Comparison of ENCODE assay signal across 9 mouse cellular contexts in the genomic region with DNA sequence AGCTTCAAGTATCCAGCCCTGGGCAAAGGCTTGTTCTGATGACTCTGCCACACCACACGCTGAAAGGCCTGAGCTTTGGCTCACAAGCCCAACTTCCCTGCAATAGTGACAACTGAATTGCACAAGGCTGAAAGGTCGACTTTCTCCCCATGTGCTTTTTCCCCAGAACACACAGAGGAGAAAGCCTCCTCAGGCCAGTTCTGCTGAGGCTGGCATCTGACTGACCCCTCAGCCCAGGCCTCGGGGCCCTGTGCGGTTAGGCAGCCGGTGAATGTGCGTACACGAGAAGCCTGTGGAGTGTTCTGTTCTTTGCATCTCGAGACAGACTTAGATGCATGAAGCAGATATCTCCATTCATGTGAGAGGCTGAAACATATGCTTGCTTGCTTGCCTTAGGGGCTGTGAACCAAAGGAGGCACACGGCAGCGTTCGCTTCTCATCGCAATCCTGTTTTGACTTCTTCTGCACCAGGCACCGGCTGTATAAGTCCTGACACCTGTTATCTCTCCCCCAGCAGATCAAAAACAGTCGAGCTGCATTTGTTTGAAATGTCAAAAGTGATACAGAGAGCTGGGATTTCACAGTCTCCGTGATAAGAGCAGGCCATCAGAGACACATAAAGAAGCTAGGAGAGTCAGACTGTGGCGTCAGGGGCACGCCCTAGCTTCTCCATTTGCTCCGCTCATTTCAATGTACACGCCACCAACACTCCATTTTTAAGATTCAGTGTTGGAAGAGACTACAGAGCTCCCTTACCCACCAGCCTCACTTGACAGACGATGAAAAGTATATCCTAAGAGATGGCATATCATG. TPM values are rescaled to one million over a fixed set of nuclear protein-coding genes. Genes with fewer than 3 reads are reported as not detected.
DNase-seq lines count a peak whose midpoint lies in the region; ATAC-seq lines count a peak whose summit lies in the region.
"Had no signal": no experiment of that assay in that cellular context is flagged by ENCODE, and none has a peak within 500 bp of the region (broad histone marks: within the 10 kb centered on the region; RNA-seq: fewer than 3 reads in every experiment).

No protein-coding gene starts in this region.

- no peaks in the 10 kb centered on the region for H3K9me3 ChIP-seq in hindbrain, embryonic 13.5 days
- no peaks in the 10 kb centered on the region for H3K9me3 ChIP-seq in hindbrain, embryonic 11.5 days (ENCODE audit: control insufficient read depth, low read length)
- no peaks in the 10 kb centered on the region for H3K9me3 ChIP-seq in liver, embryonic 12.5 days (replicated peaks)
- H3K9me3 ChIP-seq: embryonic facial prominence, embryonic 15.5 days had no signal

- H3K36me3 ChIP-seq in hindbrain, embryonic 13.5 days, result peaks cover 8% of the 10 kb centered on the region
- no peaks in the 10 kb centered on the region for H3K36me3 ChIP-seq in hindbrain, embryonic 11.5 days (ENCODE audit: control insufficient read depth, insufficient read depth, low read length)
- no peaks in the 10 kb centered on the region for H3K36me3 ChIP-seq in liver, embryonic 12.5 days
- H3K36me3 ChIP-seq: embryonic facial prominence, embryonic 15.5 days had no signal

- H3K4me1 ChIP-seq in hindbrain, embryonic 13.5 days (replicated peaks), result peaks cover 71% of the 10 kb centered on the region
- peaks cover 4% of the 10 kb centered on the region; the same call in 1 of the 2 replicates for H3K4me1 ChIP-seq in hindbrain, embryonic 11.5 days (replicated peaks; ENCODE audit: control insufficient read depth, insufficient read depth, low read length)
- H3K4me1 ChIP-seq in liver, embryonic 12.5 days, result peaks cover 6% of the 10 kb centered on the region; the same call in 1 of the 2 replicates

- H3K4me3 ChIP-seq in hindbrain, embryonic 13.5 days, result peak overlapping the region; percentile 55
- H3K4me3 ChIP-seq in hindbrain, embryonic 11.5 days (ENCODE audit: low read depth, low read length), result no peak overlapping the region
- H3K4me3 ChIP-seq in liver, embryonic 12.5 days, result no peak overlapping the region; the same call in 1 of the 2 replicates
- H3K4me3 ChIP-seq: embryonic facial prominence, embryonic 15.5 days had no signal

- peak overlapping the region; percentile 95 for H3K27ac ChIP-seq in hindbrain, embryonic 13.5 days
- H3K27ac ChIP-seq in hindbrain, embryonic 11.5 days (ENCODE audit: low read depth, low read length), result no peak overlapping the region
- peak overlapping the region; percentile 63 for H3K27ac ChIP-seq in liver, embryonic 12.5 days
- H3K27ac ChIP-seq: embryonic facial prominence, embryonic 15.5 days had no signal

- 0 out of 2 replicates have a peak, but pooled peaks have one; percentile 21 for ATAC-seq in hindbrain, embryonic 13.5 days (ENCODE audit: low FRiP score)
- ATAC-seq in hindbrain, embryonic 11.5 days (ENCODE audit: low FRiP score), result no peak
- peak; percentile 50 for ATAC-seq in liver, embryonic 12.5 days

- WGBS in hindbrain, embryonic 13.5 days, result 58% methylated on average over 20 of the region's 20 CpGs
- WGBS in hindbrain, embryonic 11.5 days, result 78% methylated on average over 20 of the region's 20 CpGs
- 62% methylated on average over 20 of the region's 20 CpGs for WGBS in liver, embryonic 12.5 days (ENCODE audit: insufficient replicate concordance)

- no peaks in the 10 kb centered on the region for H3K27me3 ChIP-seq in hindbrain, embryonic 13.5 days
- no peaks in the 10 kb centered on the region for H3K27me3 ChIP-seq in hindbrain, embryonic 11.5 days (ENCODE audit: control insufficient read depth, insufficient read depth, low read length)
- peaks cover 7% of the 10 kb centered on the region; the same call in 1 of the 2 replicates for H3K27me3 ChIP-seq in liver, embryonic 12.5 days (replicated peaks)
- H3K27me3 ChIP-seq: embryonic facial prominence, embryonic 15.5 days had no signal

- DNase-seq in hindbrain, embryonic 11.5 days (ENCODE audit: low spot score), result no peak
- DNase-seq in NIH3T3 (ENCODE audit: low read depth), result peak; percentile 31
- peak; percentile 44 for DNase-seq in brain, adult 2 months (ENCODE audit: low read depth, low spot score)
- no peak for DNase-seq in urinary bladder, postnatal 25 days (ENCODE audit: low spot score)
- DNase-seq in right cerebral cortex, postnatal 4 days, result no peak
- DNase-seq in thymus, postnatal 25 days, result no peak

- H3K4me2 ChIP-seq in hindbrain, embryonic 13.5 days, result peak overlapping the region; percentile 78
- no peak overlapping the region; the same call in 1 of the 2 replicates for H3K4me2 ChIP-seq in hindbrain, embryonic 11.5 days (replicated peaks; ENCODE audit: low read depth, low read length)
- H3K4me2 ChIP-seq in liver, embryonic 12.5 days, result peak overlapping the region; percentile 45; the same call in 1 of the 2 replicates
- H3K4me2 ChIP-seq: embryonic facial prominence, embryonic 15.5 days had no signal

- peak overlapping the region; percentile 49; the same call in 1 of the 2 replicates for H3K9ac ChIP-seq in hindbrain, embryonic 13.5 days
- no peak overlapping the region for H3K9ac ChIP-seq in hindbrain, embryonic 11.5 days (ENCODE audit: low read depth, low read length)
- H3K9ac ChIP-seq in liver, embryonic 12.5 days, result no peak overlapping the region
- H3K9ac ChIP-seq: embryonic facial prominence, embryonic 15.5 days had no signal

RNA-seq across cellular contexts. Expression of a gene that starts 2.1 kb away (rescaled TPM):
- polyA plus RNA-seq in hindbrain, embryonic 13.5 days (2015; fragmentation: Nextera tagmentation; extraction: Ambion mirVana), result 3.2 and 3.8 TPM in 2 replicates
- polyA plus RNA-seq in hindbrain, embryonic 11.5 days (2014; fragmentation: Nextera tagmentation; extraction: Ambion mirVana), result 2.7 and 3.1 TPM in 2 replicates
- polyA plus RNA-seq in liver, embryonic 12.5 days (2016; fragmentation: Nextera tagmentation; extraction: Ambion mirVana), result 4.3 and 4.9 TPM in 2 replicates

RNA-seq across cellular contexts. Expression of a gene that starts 2.7 kb away (rescaled TPM):
- polyA plus RNA-seq in hindbrain, embryonic 13.5 days (2015; fragmentation: Nextera tagmentation; extraction: Ambion mirVana), result 31.3 and 36.9 TPM in 2 replicates
- 21.6 and 24.4 TPM in 2 replicates for polyA plus RNA-seq in hindbrain, embryonic 11.5 days (2014; fragmentation: Nextera tagmentation; extraction: Ambion mirVana)
- polyA plus RNA-seq in liver, embryonic 12.5 days (2016; fragmentation: Nextera tagmentation; extraction: Ambion mirVana), result 19.1 and 21.4 TPM in 2 replicates

Comparison
In these comparisons a context has a peak if more than half of its experiments do, and no peak if none do; other contexts are left out.
1. DNase-seq: peak in NIH3T3 (single experiment) and brain, adult 2 months (single experiment); none in hindbrain, embryonic 11.5 days (single experiment), urinary bladder, postnatal 25 days (single experiment), right cerebral cortex, postnatal 4 days (single experiment) and thymus, postnatal 25 days (single experiment).